Mouse (Mus musculus) urinary bladder, adult 2 months (tissue): Measurements from ENCODE around the gene Lhx9. TPM values are rescaled to one million over a fixed set of nuclear protein-coding genes. Genes with fewer than 3 reads are reported as not detected.
A peak's percentile ranks its signal among the peaks of the same experiment; 100 is the strongest.

Experiments
- DNase-seq: peaks from one replicate; pipeline ENCODE4 v3.0.0; 2022; ENCODE audit warnings: low spot score
- polyA plus RNA-seq: library from polyadenylated mRNA; depleted of rRNA; stranded (reverse); fragments of >200 nt; gene quantifications from 2 replicates; pipeline ENCODE4 v1.2.3, GENCODE M21; 2012; rRNA removed

The Lhx9 gene
- polyA plus RNA-seq: 0.03 TPM in 1 of 2 replicates, not detected in the other

- DNase-seq: no peak
These were observed at the start of gene Lhx9 for GRCm38 (mm10) chr1:138848511-138849109. Gene Lhx9, minus strand, starts transcription at chr1:138848577.

GRCm38 (mm10) chr1:138896088-138896487 lies 47.7 kb upstream of the Lhx9 start:
- DNase-seq: no peak

GRCm38 (mm10) chr1:138877470-138878254 lies 29.3 kb upstream of the Lhx9 start:
- DNase-seq: no peak

GRCm38 (mm10) chr1:138876371-138877045 lies 28.1 kb upstream of the Lhx9 start:
- no peak for DNase-seq

- DNase-seq: peak; percentile 84
These were observed 7.9 kb upstream of the Lhx9 start, which contains the start of gene 2310009B15Rik for GRCm38 (mm10) chr1:138856101-138856950. Gene 2310009B15Rik, minus strand, starts transcription at chr1:138856852.

- no peak for DNase-seq
These were observed 2.4 kb upstream of the Lhx9 start for GRCm38 (mm10) chr1:138850823-138851222.

- DNase-seq: no peak
These were observed 1.8 kb upstream of the Lhx9 start for GRCm38 (mm10) chr1:138850161-138850539.

- DNase-seq: no peak
These were observed 1.3 kb upstream of the Lhx9 start for GRCm38 (mm10) chr1:138849531-138850160.

- no peak for DNase-seq
These were observed 351 bp downstream of the Lhx9 start for GRCm38 (mm10) chr1:138848026-138848425.

GRCm38 (mm10) chr1:138847146-138847545 lies 1.2 kb downstream of the Lhx9 start:
- DNase-seq: no peak

GRCm38 (mm10) chr1:138846581-138846980 lies 1.8 kb downstream of the Lhx9 start:
- DNase-seq: no peak

- no peak for DNase-seq
These were observed 2.2 kb downstream of the Lhx9 start for GRCm38 (mm10) chr1:138846131-138846530.

GRCm38 (mm10) chr1:138845481-138845880 lies 2.9 kb downstream of the Lhx9 start:
- DNase-seq: no peak

- DNase-seq: no peak
These were observed 4.2 kb downstream of the Lhx9 start for GRCm38 (mm10) chr1:138844166-138844565.

- no peak for DNase-seq
These were observed 4.9 kb downstream of the Lhx9 start for GRCm38 (mm10) chr1:138843361-138844091.

- no peak for DNase-seq
These were observed 5.6 kb downstream of the Lhx9 start for GRCm38 (mm10) chr1:138842756-138843155.

GRCm38 (mm10) chr1:138842315-138842714 lies 6.1 kb downstream of the Lhx9 start:
- DNase-seq: no peak

GRCm38 (mm10) chr1:138841306-138842095 lies 6.9 kb downstream of the Lhx9 start:
- DNase-seq: no peak

- no peak for DNase-seq
These were observed 7.7 kb downstream of the Lhx9 start for GRCm38 (mm10) chr1:138840440-138841305.
